Mouse (Mus musculus): ENCODE data around the gene Fahd2a. TPM values are rescaled to one million over a fixed set of nuclear protein-coding genes. Genes with fewer than 3 reads are reported as not detected.

The Fahd2a gene
- 31.8 and 35.8 TPM in 2 replicates for polyA plus RNA-seq (2015; fragmentation: Nextera tagmentation; extraction: Ambion mirVana)

DNA sequence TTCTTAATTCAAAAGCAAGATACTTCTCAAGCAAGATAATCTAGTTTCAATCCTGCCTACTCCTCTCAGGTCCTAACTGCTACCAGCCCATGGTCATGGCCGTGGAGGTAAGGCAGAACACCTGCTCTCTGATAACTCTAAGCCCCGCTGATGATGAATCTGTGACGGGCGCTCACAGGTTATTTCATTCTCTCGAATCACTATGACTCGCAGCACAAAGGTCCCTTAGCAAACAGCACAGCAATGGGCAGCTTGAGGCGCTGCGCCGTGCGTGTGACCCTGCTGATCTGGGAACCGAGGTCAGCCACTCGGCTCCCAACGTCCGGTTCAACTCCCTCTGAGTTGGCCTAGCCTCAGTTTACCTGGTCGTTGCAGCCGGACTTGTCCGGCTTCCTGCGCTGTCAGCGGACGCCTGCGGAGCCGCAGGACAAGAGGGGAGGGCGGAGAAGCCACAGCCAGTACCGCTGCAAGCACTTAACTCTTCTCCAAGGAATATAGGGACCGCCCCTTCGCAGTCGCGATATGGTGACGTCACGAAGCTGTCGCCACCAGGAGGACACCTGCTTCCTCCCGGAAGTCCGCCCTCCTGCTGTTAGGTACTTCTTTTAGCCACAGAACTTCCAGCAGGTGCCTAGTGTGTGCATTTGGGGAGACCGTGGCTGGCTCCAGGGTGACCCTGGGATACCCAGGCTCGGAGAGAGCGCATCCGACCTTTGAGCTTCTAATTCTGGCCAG, at the start of gene Fahd2a:
Gene Fahd2a, minus strand, starts transcription at position 511 of the 735 bp plus-strand sequence.
- peak within 1 kb of the TSS; percentile 78 for H3K9ac ChIP-seq
- 3% methylated on average over 37 of the region's 37 CpGs for WGBS
- no peaks in the 10 kb centered on the region; the same call in 1 of the 2 replicates for H3K27me3 ChIP-seq (replicated peaks)
- H3K27ac ChIP-seq, result peak within 1 kb of the TSS; percentile 51; the same call in 1 of the 2 replicates
- H3K4me2 ChIP-seq, result peak within 1 kb of the TSS; percentile 79
- H3K4me3 ChIP-seq, result peak within 1 kb of the TSS; percentile 82
- peaks cover 24% of the 10 kb centered on the region for H3K4me1 ChIP-seq
- H3K36me3 ChIP-seq (replicated peaks), result 0 out of 2 replicates have a peak, but pooled peaks cover 3% of the 10 kb centered on the region
- no peaks in the 10 kb centered on the region for H3K9me3 ChIP-seq
- peak; percentile 96 for ATAC-seq (replicated peaks)

DNA sequence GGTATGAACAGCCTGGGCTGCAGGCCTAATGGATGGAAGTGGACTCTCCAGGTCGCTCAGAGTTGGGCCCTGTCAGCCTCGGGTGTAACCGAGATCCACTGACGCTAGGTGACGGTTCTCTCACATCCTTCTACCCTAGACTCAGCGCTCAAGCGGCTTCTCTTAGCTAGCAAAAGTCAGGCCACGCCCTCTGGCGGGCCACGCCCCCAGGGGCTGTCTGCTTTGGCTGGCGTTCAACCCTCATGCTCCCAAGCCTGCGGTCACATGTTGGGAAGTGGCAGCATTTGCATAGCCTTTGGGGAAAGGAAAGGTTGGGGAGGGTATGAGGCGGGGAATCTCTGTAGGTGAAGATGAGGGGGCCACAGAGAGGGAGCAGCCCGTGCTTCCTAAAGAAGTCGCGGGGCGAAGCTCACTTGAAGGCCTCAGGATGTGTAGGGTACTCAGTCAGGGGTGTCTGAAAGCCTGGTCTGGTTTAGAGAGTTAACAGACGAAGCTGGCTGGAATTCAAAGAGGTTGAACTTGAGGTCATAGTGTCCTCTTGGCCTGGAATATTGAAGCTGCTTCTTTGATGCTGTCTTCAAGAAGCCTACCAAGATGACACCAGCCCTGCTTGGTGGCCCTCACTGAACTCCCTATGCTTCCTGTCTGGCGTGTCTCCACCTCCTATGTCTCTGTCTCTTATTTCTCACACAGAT, 40.3 kb upstream of the Fahd2a start:
- H3K4me3 ChIP-seq, result peak overlapping the region; percentile 12
- peak overlapping the region; percentile 44 for H3K4me2 ChIP-seq
- WGBS, result 8% methylated on average over 19 of the region's 19 CpGs
- peak; percentile 61 for ATAC-seq (replicated peaks)
- H3K27me3 ChIP-seq (replicated peaks), result peaks cover 62% of the 10 kb centered on the region
- no peak overlapping the region for H3K9ac ChIP-seq
- H3K9me3 ChIP-seq, result no peaks in the 10 kb centered on the region
- no peak overlapping the region for H3K27ac ChIP-seq
- peaks cover 31% of the 10 kb centered on the region for H3K4me1 ChIP-seq
- no peaks in the 10 kb centered on the region for H3K36me3 ChIP-seq (replicated peaks)

DNA sequence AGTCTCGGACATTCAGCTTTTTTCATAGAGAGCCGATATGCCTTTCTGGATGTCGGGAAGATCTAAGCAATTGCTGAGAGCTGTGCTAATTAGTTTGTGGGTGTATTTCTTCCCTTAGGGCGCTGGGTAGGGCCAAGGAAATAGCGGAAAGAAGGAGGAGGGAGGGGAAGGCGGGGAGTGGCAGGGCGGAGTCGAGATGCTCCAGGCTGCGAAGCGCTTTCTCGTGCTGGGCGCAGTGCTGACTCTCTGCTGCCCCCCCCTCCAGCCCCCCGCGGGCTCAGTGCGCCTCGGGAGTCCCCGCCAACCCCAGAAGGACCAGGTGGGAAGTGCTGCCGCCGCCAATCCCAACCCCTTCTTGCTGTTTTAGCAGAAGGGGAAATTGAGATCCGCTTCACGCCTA, 38.6 kb upstream of the Fahd2a start:
- peak overlapping the region; percentile 47 for H3K4me2 ChIP-seq
- H3K27me3 ChIP-seq (replicated peaks), result peaks cover 68% of the 10 kb centered on the region
- H3K27ac ChIP-seq, result no peak overlapping the region
- no peaks in the 10 kb centered on the region for H3K9me3 ChIP-seq
- H3K4me1 ChIP-seq, result peaks cover 31% of the 10 kb centered on the region
- peak overlapping the region; percentile 23; the same call in 1 of the 2 replicates for H3K4me3 ChIP-seq
- H3K9ac ChIP-seq, result no peak overlapping the region
- 2% methylated on average over 18 of the region's 21 CpGs for WGBS
- no peaks in the 10 kb centered on the region for H3K36me3 ChIP-seq (replicated peaks)
- ATAC-seq (replicated peaks), result no peak

DNA sequence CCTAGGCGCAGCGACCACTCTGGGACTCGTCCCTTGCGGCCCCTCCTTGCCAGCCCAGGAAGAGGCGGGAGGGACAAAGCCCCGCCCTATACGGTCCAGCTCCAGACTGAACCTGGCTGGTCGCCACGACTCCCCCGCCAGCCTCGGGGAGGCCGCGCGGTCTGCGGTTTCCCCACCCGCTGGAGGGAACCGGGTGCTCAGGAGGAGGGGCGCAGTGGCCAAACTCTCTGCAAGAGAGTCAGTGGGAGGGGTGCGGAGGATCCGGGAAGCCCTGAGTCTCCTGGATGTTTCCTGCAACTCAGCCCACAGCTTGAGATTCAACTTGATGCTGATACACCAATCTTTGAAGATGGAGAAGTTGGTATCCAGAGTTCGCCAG, 38.2 kb upstream of the Fahd2a start:
- Histone ChIP-seq H3K36me3 (replicated peaks) (no peaks in the 10 kb centered on the region), H3K27ac (no peak overlapping the region), H3K9ac (no peak overlapping the region), H3K9me3 (no peaks in the 10 kb centered on the region), H3K27me3 (replicated peaks) (peaks cover 68% of the 10 kb centered on the region), H3K4me2 (peak overlapping the region; percentile 47), H3K4me1 (peaks cover 31% of the 10 kb centered on the region), H3K4me3 (peak overlapping the region; percentile 23)
- 0 out of 2 replicates have a peak, but pooled peaks have one; percentile 8 for ATAC-seq (replicated peaks)
- under 1% methylated on average over 21 of the region's 21 CpGs for WGBS

DNA sequence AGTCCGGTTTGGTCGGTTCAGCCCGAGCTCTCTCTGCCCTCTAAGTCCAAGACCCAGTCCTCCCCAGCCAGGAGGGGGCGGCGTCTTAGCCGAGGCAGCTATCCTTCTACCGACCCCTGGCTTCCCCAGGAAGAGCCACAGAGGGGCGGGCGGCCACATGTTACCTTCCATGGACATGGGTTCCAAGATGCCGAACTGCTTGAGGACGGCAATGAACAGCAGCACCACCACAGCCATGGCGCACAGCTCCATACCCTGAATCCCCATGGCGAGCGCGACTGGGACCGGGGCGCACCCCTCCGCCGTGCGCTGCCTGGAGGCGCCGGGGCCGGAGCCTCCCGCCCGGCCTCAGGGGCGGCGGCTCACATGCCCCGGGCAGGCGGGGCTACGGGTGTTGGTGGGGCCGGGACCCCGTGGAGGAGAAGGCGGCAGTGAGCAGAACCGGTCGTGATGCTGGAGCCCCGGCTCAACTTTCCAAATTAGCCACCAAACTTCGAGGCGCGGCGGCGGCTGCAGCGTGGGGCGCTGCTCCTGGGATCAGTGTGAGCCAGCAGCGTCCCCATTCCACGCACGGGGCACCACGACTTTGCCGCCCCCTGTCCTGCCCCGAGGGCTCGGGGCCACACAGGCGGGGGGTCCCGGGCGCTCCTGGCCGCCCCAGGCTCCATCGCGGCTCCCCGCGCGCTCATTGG, 37.6 kb upstream of the Fahd2a start:
- peaks cover 31% of the 10 kb centered on the region for H3K4me1 ChIP-seq
- no peak overlapping the region for H3K9ac ChIP-seq
- H3K4me3 ChIP-seq, result peak overlapping the region; percentile 23
- WGBS, result under 1% methylated on average over 59 of the region's 59 CpGs
- no peaks in the 10 kb centered on the region for H3K36me3 ChIP-seq (replicated peaks)
- H3K9me3 ChIP-seq, result no peaks in the 10 kb centered on the region
- no peak overlapping the region for H3K27ac ChIP-seq
- peaks cover 68% of the 10 kb centered on the region for H3K27me3 ChIP-seq (replicated peaks)
- no peak for ATAC-seq (replicated peaks)
- peak overlapping the region; percentile 47 for H3K4me2 ChIP-seq

DNA sequence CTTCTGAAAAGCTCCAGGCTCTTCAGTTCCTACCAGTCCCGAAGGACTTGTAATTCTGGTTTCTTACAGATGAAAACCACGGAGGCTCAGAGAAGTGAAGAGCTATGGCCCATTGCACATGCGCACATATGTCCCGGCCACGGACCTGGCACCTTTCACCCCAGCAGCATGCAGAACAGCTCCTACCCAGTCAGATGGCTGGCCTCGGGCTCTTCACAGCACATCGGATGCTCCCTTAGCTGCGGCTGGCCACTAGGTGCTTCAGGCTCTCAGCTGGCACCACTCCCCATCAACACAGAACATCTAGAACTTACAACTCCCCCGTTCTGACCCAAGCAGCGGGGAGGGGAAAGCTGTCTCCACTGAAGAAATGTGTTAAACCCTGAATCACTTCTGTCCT, 35.4 kb upstream of the Fahd2a start:
- H3K27ac ChIP-seq, result no peak overlapping the region
- H3K9ac ChIP-seq, result no peak overlapping the region
- peaks cover 56% of the 10 kb centered on the region for H3K27me3 ChIP-seq (replicated peaks)
- 75% methylated on average over 10 of the region's 10 CpGs for WGBS
- peaks cover 29% of the 10 kb centered on the region for H3K4me1 ChIP-seq
- H3K4me3 ChIP-seq, result no peak overlapping the region
- H3K4me2 ChIP-seq, result no peak overlapping the region
- H3K36me3 ChIP-seq (replicated peaks), result no peaks in the 10 kb centered on the region
- no peaks in the 10 kb centered on the region for H3K9me3 ChIP-seq
- ATAC-seq (replicated peaks), result no peak

DNA sequence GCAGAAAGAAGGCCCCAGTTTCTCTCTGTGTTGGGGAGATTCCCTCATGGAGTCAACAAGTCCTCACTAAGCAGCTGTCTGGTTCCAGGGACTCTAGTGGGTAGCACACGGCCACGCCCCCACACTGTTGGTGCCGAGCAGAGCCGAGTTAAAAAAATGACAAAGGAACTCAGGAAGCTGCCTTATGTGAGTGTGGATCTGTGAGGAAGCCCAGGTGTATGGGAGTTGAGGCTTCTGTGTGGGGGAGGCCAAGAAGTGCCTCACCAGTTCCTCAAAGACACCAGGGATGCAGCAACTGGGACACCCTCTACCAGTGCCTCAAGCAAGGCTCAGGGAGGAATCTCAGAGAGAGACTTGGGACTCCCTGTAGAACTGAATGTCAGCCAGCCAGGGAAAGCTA, 34.8 kb upstream of the Fahd2a start:
- Histone ChIP-seq H3K9me3 (no peaks in the 10 kb centered on the region), H3K27me3 (replicated peaks) (peaks cover 50% of the 10 kb centered on the region), H3K27ac (no peak overlapping the region), H3K4me2 (no peak overlapping the region), H3K4me3 (no peak overlapping the region), H3K36me3 (replicated peaks) (no peaks in the 10 kb centered on the region), H3K4me1 (peaks cover 24% of the 10 kb centered on the region), H3K9ac (no peak overlapping the region)
- no peak for ATAC-seq (replicated peaks)
- 76% methylated on average over 4 of the region's 4 CpGs for WGBS

DNA sequence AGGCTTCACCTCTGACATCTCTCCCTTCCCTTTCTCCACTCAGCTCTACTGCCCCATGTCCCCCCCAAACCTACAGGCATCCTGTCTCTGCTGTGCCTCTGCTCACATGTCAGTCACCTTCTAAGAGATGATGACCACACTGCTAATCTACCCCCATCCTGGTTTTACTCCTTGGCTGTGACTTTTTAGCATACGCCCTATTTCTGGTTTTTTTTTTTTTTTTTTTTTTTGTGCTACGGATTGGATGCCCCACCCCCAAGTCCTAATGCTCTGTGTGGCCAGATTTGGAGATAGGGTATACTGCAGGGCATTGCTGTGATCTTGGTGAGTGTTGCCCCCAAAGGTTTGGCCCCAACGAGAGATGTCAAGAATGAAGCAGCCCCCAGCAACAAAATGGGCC, 27.9 kb upstream of the Fahd2a start:
- Histone ChIP-seq H3K27me3 (replicated peaks) (no peaks in the 10 kb centered on the region), H3K27ac (no peak overlapping the region), H3K9me3 (no peaks in the 10 kb centered on the region), H3K4me2 (no peak overlapping the region), H3K9ac (no peak overlapping the region), H3K4me1 (no peaks in the 10 kb centered on the region), H3K36me3 (replicated peaks) (no peaks in the 10 kb centered on the region), H3K4me3 (no peak overlapping the region)
- WGBS, result 70% methylated on average over 3 of the region's 3 CpGs
- no peak for ATAC-seq (replicated peaks)

DNA sequence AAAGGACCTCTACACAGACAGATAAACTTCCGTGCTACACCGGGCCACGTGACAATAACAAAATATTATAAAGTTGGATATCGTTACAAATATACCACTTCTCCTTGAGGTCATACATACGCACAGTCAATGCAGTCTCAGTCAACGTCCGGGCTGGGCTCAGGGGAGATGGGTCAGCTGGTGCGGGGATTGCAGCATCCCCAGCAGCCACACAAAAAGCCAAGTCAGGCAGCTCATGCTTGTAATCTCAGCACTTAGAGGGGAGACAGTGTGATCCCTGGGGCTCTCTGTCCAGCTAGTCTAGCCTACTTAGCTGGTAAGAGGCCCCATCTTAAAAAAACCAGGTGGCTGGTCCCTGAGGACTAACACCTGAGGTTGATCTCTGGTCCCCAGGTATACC, 26.9 kb upstream of the Fahd2a start:
- no peak overlapping the region for H3K4me2 ChIP-seq
- ATAC-seq (replicated peaks), result no peak
- H3K4me1 ChIP-seq, result no peaks in the 10 kb centered on the region
- 88% methylated on average over 8 of the region's 8 CpGs for WGBS
- no peak overlapping the region for H3K9ac ChIP-seq
- H3K27ac ChIP-seq, result no peak overlapping the region
- no peaks in the 10 kb centered on the region for H3K9me3 ChIP-seq
- H3K36me3 ChIP-seq (replicated peaks), result no peaks in the 10 kb centered on the region
- no peaks in the 10 kb centered on the region for H3K27me3 ChIP-seq (replicated peaks)
- no peak overlapping the region for H3K4me3 ChIP-seq

DNA sequence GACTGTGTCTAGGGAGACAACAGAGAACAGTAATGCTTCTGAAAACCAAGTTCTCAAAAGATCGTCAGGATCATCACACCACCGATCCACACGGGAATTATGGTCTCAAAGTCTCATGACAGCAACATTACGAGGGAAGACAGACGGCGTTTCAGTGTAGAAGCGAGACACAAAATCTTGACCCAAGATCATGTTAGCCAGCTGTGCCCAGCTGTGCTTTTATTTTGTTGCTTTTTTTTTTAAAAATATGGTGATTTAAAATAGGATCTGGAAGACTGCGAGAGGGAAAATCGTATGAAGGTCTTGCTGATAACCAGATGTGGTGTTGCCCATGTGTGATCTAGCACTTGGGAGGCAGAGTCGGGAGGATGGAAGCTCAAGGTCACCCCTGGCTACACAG, 26.3 kb upstream of the Fahd2a start:
- Histone ChIP-seq H3K27ac (no peak overlapping the region), H3K27me3 (replicated peaks) (no peaks in the 10 kb centered on the region), H3K4me3 (no peak overlapping the region), H3K36me3 (replicated peaks) (no peaks in the 10 kb centered on the region), H3K4me2 (no peak overlapping the region), H3K4me1 (no peaks in the 10 kb centered on the region), H3K9ac (no peak overlapping the region), H3K9me3 (no peaks in the 10 kb centered on the region)
- ATAC-seq (replicated peaks), result no peak
- 92% methylated on average over 10 of the region's 10 CpGs for WGBS

DNA sequence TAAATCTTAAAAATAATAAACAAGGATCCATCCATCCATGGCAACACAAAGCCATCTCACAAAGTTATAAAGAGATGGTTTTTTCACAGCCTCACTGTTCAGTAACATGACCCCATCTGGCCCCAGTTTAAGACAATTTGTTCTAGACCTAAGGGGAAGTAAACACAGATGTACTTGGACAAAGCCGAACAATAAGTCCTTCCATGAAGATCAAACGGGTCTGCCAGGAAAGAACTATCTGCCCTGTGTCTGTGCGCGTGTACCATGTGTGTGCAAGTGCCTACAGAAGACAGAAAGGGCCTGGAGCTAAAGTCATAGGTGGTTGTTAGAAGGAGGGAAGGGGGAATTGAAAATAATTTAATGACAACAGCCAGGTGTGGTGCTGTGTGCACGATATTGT, 25.8 kb upstream of the Fahd2a start:
- H3K27ac ChIP-seq, result no peak overlapping the region
- H3K4me1 ChIP-seq, result no peaks in the 10 kb centered on the region
- no peak overlapping the region for H3K4me3 ChIP-seq
- WGBS, result 85% methylated on average over 5 of the region's 5 CpGs
- no peak for ATAC-seq (replicated peaks)
- H3K9ac ChIP-seq, result no peak overlapping the region
- no peaks in the 10 kb centered on the region for H3K27me3 ChIP-seq (replicated peaks)
- no peaks in the 10 kb centered on the region for H3K9me3 ChIP-seq
- no peaks in the 10 kb centered on the region for H3K36me3 ChIP-seq (replicated peaks)
- no peak overlapping the region for H3K4me2 ChIP-seq

DNA sequence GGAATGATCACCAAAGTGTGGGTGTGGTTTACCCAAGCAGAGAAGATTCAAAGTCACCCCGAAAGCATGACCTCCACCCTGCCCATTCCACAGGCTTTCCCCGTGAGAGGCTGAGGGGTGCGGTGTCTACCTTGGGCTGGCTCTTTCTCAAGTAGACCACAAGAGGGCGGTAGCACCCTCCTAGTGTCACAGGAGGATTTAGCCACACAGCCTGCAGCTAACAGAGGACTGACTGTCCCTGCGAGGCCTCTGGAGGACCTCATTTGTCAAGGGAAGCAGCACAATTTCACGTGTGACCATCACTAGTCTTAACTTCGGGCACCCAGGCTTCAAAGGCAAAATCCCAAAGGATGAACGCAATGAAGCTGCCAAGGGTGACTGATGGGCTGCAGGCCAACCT, 17.9 kb upstream of the Fahd2a start:
- 16% methylated on average over 8 of the region's 8 CpGs for WGBS
- Histone ChIP-seq H3K27me3 (replicated peaks) (no peaks in the 10 kb centered on the region), H3K36me3 (replicated peaks) (no peaks in the 10 kb centered on the region), H3K9me3 (no peaks in the 10 kb centered on the region), H3K27ac (no peak overlapping the region), H3K9ac (no peak overlapping the region), H3K4me2 (no peak overlapping the region), H3K4me1 (no peaks in the 10 kb centered on the region), H3K4me3 (no peak overlapping the region)
- ATAC-seq (replicated peaks), result peak; percentile 70

Data from midbrain, embryonic 15.5 days (tissue).